Mouse (Mus musculus): ENCODE results near the gene Nol10.

Nol10 gene

GRCm38 (mm10) chr12:17408312-17408711 is 60.1 kb downstream of the Nol10 start:
- no peak for DNase-seq (ENCODE audit: low spot score in 2 of 2)

GRCm38 (mm10) chr12:17411242-17411641 is 63.0 kb downstream of the Nol10 start:
- DNase-seq (ENCODE audit: low spot score in 2 of 2) = no peak

- DNase-seq (ENCODE audit: low spot score in 2 of 2) = no peak
Observed at GRCm38 (mm10) chr12:17411797-17412526, 63.7 kb downstream of the Nol10 start.

- DNase-seq (ENCODE audit: low spot score in 2 of 2) = no peak
Observed at GRCm38 (mm10) chr12:17414734-17415133, 66.5 kb downstream of the Nol10 start.

- DNase-seq (ENCODE audit: low spot score in 2 of 2) = no peak
Observed at GRCm38 (mm10) chr12:17420168-17420810, 72.0 kb downstream of the Nol10 start.

- no peak for DNase-seq (ENCODE audit: low spot score in 2 of 2)
Observed at GRCm38 (mm10) chr12:17425254-17426169, 77.3 kb downstream of the Nol10 start.

- no peak for DNase-seq (ENCODE audit: low spot score in 2 of 2)
Observed at GRCm38 (mm10) chr12:17426735-17427134, 78.5 kb downstream of the Nol10 start.

GRCm38 (mm10) chr12:17430578-17430977 is 82.3 kb downstream of the Nol10 start:
- DNase-seq (ENCODE audit: low spot score in 2 of 2) = no peak

- no peak for DNase-seq (ENCODE audit: low spot score in 2 of 2)
Observed at GRCm38 (mm10) chr12:17431166-17431565, 82.9 kb downstream of the Nol10 start.

GRCm38 (mm10) chr12:17431812-17432332 is 83.6 kb downstream of the Nol10 start:
- DNase-seq (ENCODE audit: low spot score in 2 of 2) = no peak

GRCm38 (mm10) chr12:17433712-17434111 is 85.5 kb downstream of the Nol10 start:
- no peak for DNase-seq (ENCODE audit: low spot score in 2 of 2)

- DNase-seq (ENCODE audit: low spot score in 2 of 2) = no peak
Observed at GRCm38 (mm10) chr12:17436471-17436870, 88.2 kb downstream of the Nol10 start.

- DNase-seq (ENCODE audit: low spot score in 2 of 2) = peak in 1 of 2 experiments; percentile 17
Observed at GRCm38 (mm10) chr12:17440251-17440651, 92.0 kb downstream of the Nol10 start.

- peak in 1 of 2 experiments; percentile 21 for DNase-seq (ENCODE audit: low spot score in 2 of 2)
Observed at GRCm38 (mm10) chr12:17441495-17441894, 93.2 kb downstream of the Nol10 start.

- DNase-seq (ENCODE audit: low spot score in 2 of 2) = peak in 1 of 2 experiments; percentile 10
Observed at GRCm38 (mm10) chr12:17444406-17444805, 96.1 kb downstream of the Nol10 start.

- no peak for DNase-seq (ENCODE audit: low spot score in 2 of 2)
Observed at GRCm38 (mm10) chr12:17445251-17445650, 97.0 kb downstream of the Nol10 start.

- DNase-seq (ENCODE audit: low spot score in 2 of 2) = no peak
Observed at GRCm38 (mm10) chr12:17448781-17449180, 100.5 kb downstream of the Nol10 start.

- DNase-seq (ENCODE audit: low spot score in 2 of 2) = no peak
Observed at GRCm38 (mm10) chr12:17449661-17450091, 101.4 kb downstream of the Nol10 start.

- DNase-seq (ENCODE audit: low spot score in 2 of 2) = no peak
Observed at GRCm38 (mm10) chr12:17450503-17450902, 102.2 kb downstream of the Nol10 start.

- DNase-seq (ENCODE audit: low spot score in 2 of 2) = no peak
Observed at GRCm38 (mm10) chr12:17450908-17451307, 102.7 kb downstream of the Nol10 start.

GRCm38 (mm10) chr12:17452273-17452672 is 104.0 kb downstream of the Nol10 start:
- no peak for DNase-seq (ENCODE audit: low spot score in 2 of 2)

GRCm38 (mm10) chr12:17453918-17454317 is 105.7 kb downstream of the Nol10 start:
- DNase-seq (ENCODE audit: low spot score in 2 of 2) = no peak
